Mouse (Mus musculus): ENCODE measurements around the gene Becn1. TPM values are rescaled to one million over a fixed set of nuclear protein-coding genes. Genes with fewer than 3 reads are reported as not detected.
A peak's percentile ranks its signal among the peaks of the same experiment; 100 is the strongest.

The Becn1 gene
- polyA plus RNA-seq, 1 experiment: not detected

DNA sequence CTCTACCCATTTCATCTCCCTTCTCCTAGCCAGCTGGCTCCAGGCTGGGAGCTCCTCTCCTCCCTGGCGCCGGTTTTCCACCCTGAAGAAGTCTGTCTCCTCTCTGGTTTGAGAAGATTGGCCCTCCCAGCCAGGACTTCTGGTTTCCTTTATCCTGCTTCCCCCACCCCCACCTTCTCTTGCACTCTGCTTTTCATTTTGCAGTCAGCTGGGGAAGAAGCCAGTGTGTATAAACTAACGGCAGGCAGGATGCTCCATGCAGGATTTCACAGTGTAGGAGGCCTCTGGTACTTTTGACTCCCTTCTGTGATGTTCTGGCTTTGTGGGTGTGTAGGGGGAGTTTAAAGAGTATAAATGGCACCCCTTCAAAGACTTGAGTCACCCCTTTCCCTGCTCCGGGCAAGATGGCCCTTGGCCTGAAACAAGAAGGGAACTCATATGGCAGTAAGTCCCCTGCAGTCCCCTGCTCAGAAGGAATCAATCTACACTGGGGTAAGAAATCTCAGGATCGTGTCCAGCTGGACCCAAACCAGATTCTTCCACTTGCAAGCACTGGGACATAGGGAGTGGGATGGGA, 63.9 kb downstream of the Becn1 start:
- no peak for TF ChIP-seq POLR2A (IDR thresholded peaks at IDR 0.05; ENCODE audit: insufficient read depth, low read depth, low read length)
- no peak for TF ChIP-seq CTCF (IDR thresholded peaks at IDR 0.05; ENCODE audit: insufficient read depth, low read depth, low read length)
- WGBS: 29% methylated on average over 5 of the region's 5 CpGs
- H3K27ac ChIP-seq (ENCODE audit: insufficient read depth, low read depth, low read length): 0 out of 2 replicates have a peak overlapping the region, but pooled peaks have one; percentile 29
- no peak overlapping the region for H3K4me3 ChIP-seq (ENCODE audit: insufficient read depth, low read depth, low read length)
- H3K4me1 ChIP-seq (ENCODE audit: control insufficient read depth, insufficient read depth, low read length): peaks cover 6% of the 10 kb centered on the region

DNA sequence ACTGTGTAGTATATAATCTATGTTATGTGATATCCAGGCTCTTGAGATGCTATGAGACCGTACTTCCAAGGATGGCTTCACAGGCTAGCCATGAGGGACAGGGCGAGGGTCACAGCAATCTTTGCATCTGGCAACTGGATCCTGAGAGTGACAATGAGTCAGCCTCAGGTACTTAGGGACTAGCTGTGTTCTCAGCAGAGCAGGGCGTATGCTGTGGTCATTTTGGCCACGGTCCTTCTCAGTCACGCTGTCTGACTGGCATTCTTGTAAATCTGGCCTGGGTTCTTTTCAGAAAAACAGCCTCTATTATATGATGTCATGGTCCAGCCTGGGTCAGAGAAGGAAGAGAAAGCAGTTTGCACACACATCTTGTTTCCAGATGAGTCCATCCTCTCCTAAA, 65.3 kb downstream of the Becn1 start:
- no peak for TF ChIP-seq CTCF (IDR thresholded peaks at IDR 0.05; ENCODE audit: insufficient read depth, low read depth, low read length)
- TF ChIP-seq POLR2A (IDR thresholded peaks at IDR 0.05; ENCODE audit: insufficient read depth, low read depth, low read length): no peak

More for the DNA sequence above, 65.3 kb downstream of the Becn1 start:
- Histone ChIP-seq H3K27ac (ENCODE audit: insufficient read depth, low read depth, low read length) (no peak overlapping the region), H3K4me3 (ENCODE audit: insufficient read depth, low read depth, low read length) (no peak overlapping the region), H3K4me1 (ENCODE audit: control insufficient read depth, insufficient read depth, low read length) (peaks cover 10% of the 10 kb centered on the region)
- WGBS: 92% methylated on average over 5 of the region's 5 CpGs

Other genes with a start within 250 kb of the Becn1 start
- not detected in 2 replicates for gene Naglu, start 232.3 kb downstream of the Becn1 start, polyA plus RNA-seq (2012; ENCODE audit: insufficient read depth, insufficient read length, low replicate concordance, missing spikeins)
- not detected in 2 replicates for gene Hsd17b1, start 223.9 kb downstream of the Becn1 start, polyA plus RNA-seq (2012; ENCODE audit: insufficient read depth, insufficient read length, low replicate concordance, missing spikeins)
- not detected in 2 replicates for gene Coasy, start 219.7 kb downstream of the Becn1 start, polyA plus RNA-seq (2012; ENCODE audit: insufficient read depth, insufficient read length, low replicate concordance, missing spikeins)
- not detected in 2 replicates for gene Mlx, start 215.0 kb downstream of the Becn1 start, polyA plus RNA-seq (2012; ENCODE audit: insufficient read depth, insufficient read length, low replicate concordance, missing spikeins)
- not detected in 2 replicates for gene Psmc3ip, start 206.8 kb downstream of the Becn1 start, polyA plus RNA-seq (2012; ENCODE audit: insufficient read depth, insufficient read length, low replicate concordance, missing spikeins)
- gene Retreg3, start 182.4 kb downstream of the Becn1 start, polyA plus RNA-seq (2012; ENCODE audit: insufficient read depth, insufficient read length, low replicate concordance, missing spikeins): not detected in 2 replicates
- gene Tubg1, start 182.3 kb downstream of the Becn1 start, polyA plus RNA-seq (2012; ENCODE audit: insufficient read depth, insufficient read length, low replicate concordance, missing spikeins): not detected in 2 replicates
- gene Tubg2, start 146.4 kb downstream of the Becn1 start, polyA plus RNA-seq (2012; ENCODE audit: insufficient read depth, insufficient read length, low replicate concordance, missing spikeins): not detected in 2 replicates
- not detected in 2 replicates for gene Cntnap1, start 131.8 kb downstream of the Becn1 start, polyA plus RNA-seq (2012; ENCODE audit: insufficient read depth, insufficient read length, low replicate concordance, missing spikeins)
- gene Plekhh3, start 130.9 kb downstream of the Becn1 start, polyA plus RNA-seq (2012; ENCODE audit: insufficient read depth, insufficient read length, low replicate concordance, missing spikeins): not detected in 2 replicates
- not detected in 2 replicates for gene Ccr10, start 126.8 kb downstream of the Becn1 start, polyA plus RNA-seq (2012; ENCODE audit: insufficient read depth, insufficient read length, low replicate concordance, missing spikeins)
- gene Ezh1, start 75.8 kb downstream of the Becn1 start, polyA plus RNA-seq (2012; ENCODE audit: insufficient read depth, insufficient read length, low replicate concordance, missing spikeins): not detected in 2 replicates
- not detected in 2 replicates for gene Ramp2, start 56.3 kb downstream of the Becn1 start, polyA plus RNA-seq (2012; ENCODE audit: insufficient read depth, insufficient read length, low replicate concordance, missing spikeins)
- gene Vps25, start 48.6 kb downstream of the Becn1 start, polyA plus RNA-seq (2012; ENCODE audit: insufficient read depth, insufficient read length, low replicate concordance, missing spikeins): not detected in 2 replicates
- gene Wnk4, start 41.7 kb downstream of the Becn1 start, polyA plus RNA-seq (2012; ENCODE audit: insufficient read depth, insufficient read length, low replicate concordance, missing spikeins): not detected in 2 replicates
- gene Cntd1, start 23.3 kb downstream of the Becn1 start, polyA plus RNA-seq (2012; ENCODE audit: insufficient read depth, insufficient read length, low replicate concordance, missing spikeins): not detected in 2 replicates
- gene Coa3, start 23.2 kb downstream of the Becn1 start, polyA plus RNA-seq (2012; ENCODE audit: insufficient read depth, insufficient read length, low replicate concordance, missing spikeins): not detected in 2 replicates
- gene Psme3, start 13.9 kb upstream of the Becn1 start, polyA plus RNA-seq (2012; ENCODE audit: insufficient read depth, insufficient read length, low replicate concordance, missing spikeins): 706 TPM in 1 of 2 replicates, not detected in the other
- not detected in 2 replicates for gene Aoc2, start 22.8 kb upstream of the Becn1 start, polyA plus RNA-seq (2012; ENCODE audit: insufficient read depth, insufficient read length, low replicate concordance, missing spikeins)
- gene Aoc3, start 28.3 kb upstream of the Becn1 start, polyA plus RNA-seq (2012; ENCODE audit: insufficient read depth, insufficient read length, low replicate concordance, missing spikeins): not detected in 2 replicates
- not detected in 2 replicates for gene G6pc, start 65.3 kb upstream of the Becn1 start, polyA plus RNA-seq (2012; ENCODE audit: insufficient read depth, insufficient read length, low replicate concordance, missing spikeins)
- gene Aarsd1, start 115.3 kb upstream of the Becn1 start, polyA plus RNA-seq (2012; ENCODE audit: insufficient read depth, insufficient read length, low replicate concordance, missing spikeins): not detected in 2 replicates
- gene Gm27029, start 122.5 kb upstream of the Becn1 start, polyA plus RNA-seq (2012; ENCODE audit: insufficient read depth, insufficient read length, low replicate concordance, missing spikeins): not detected in 2 replicates
- gene Rundc1, start 122.8 kb upstream of the Becn1 start, polyA plus RNA-seq (2012; ENCODE audit: insufficient read depth, insufficient read length, low replicate concordance, missing spikeins): not detected in 2 replicates
- gene Ptges3l, start 123.0 kb upstream of the Becn1 start, polyA plus RNA-seq (2012; ENCODE audit: insufficient read depth, insufficient read length, low replicate concordance, missing spikeins): not detected in 2 replicates
- gene Rpl27, start 140.0 kb upstream of the Becn1 start, polyA plus RNA-seq (2012; ENCODE audit: insufficient read depth, insufficient read length, low replicate concordance, missing spikeins): not detected in 2 replicates
- not detected in 2 replicates for gene Ifi35, start 146.1 kb upstream of the Becn1 start, polyA plus RNA-seq (2012; ENCODE audit: insufficient read depth, insufficient read length, low replicate concordance, missing spikeins)
- 335 TPM in 1 of 2 replicates, not detected in the other for gene Rnd2, start 162.7 kb upstream of the Becn1 start, polyA plus RNA-seq (2012; ENCODE audit: insufficient read depth, insufficient read length, low replicate concordance, missing spikeins)
- not detected in 2 replicates for gene Vat1, start 163.9 kb upstream of the Becn1 start, polyA plus RNA-seq (2012; ENCODE audit: insufficient read depth, insufficient read length, low replicate concordance, missing spikeins)
- not detected in 2 replicates for gene Brca1, start 249.7 kb upstream of the Becn1 start, polyA plus RNA-seq (2012; ENCODE audit: insufficient read depth, insufficient read length, low replicate concordance, missing spikeins)
- gene Nbr1, start 249.9 kb upstream of the Becn1 start, polyA plus RNA-seq (2012; ENCODE audit: insufficient read depth, insufficient read length, low replicate concordance, missing spikeins): not detected in 2 replicates